Mouse (Mus musculus) layer of hippocampus, postnatal 36 days (tissue): Measurements from ENCODE around the gene Tnfaip8l2. TPM values are rescaled to one million over a fixed set of nuclear protein-coding genes. Genes with fewer than 3 reads are reported as not detected.

ENCODE experiments used
- DNase-seq, 2 experiments: peaks; one replicate each; pipeline ENCODE4 v3.0.0; 2022
- total RNA-seq, 2 experiments: library from RNA; stranded (reverse); gene quantifications; 2 replicates each; pipeline ENCODE4 v1.2.3; 2021

Tnfaip8l2 gene
- 1 to 10 TPM; 1.2 to 1.6 TPM for total RNA-seq

DNA sequence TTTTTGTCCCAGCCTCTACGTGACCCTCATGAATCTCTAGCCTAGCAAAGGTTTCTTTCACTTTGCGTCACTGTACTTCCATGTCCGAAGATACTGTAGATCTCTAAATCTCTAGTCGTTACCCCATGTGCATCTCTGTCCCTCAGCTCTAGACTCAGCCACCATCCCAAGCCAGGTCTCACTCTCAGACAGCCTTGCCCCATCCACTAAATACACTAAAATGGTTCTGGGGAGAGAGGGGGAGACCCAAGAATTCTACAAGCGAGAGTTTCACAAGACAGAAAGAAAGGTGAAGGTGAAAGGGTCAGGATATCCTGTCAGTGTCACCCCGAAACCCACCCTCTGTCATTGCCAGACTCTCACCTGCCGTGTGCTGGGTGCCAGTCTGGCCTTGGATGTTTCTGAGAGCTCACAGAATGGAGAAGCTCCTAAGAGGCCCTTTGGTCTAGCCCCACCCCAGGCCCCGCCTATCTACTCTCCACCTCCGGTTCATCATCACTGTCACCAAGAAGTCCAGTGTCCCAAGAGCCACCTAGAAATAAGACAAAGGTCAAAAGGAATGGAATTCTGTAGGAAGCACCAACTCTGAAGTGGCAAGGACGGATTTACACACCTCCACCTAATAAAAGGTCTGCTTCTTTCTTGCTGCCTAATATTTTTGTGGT is at the start of gene Tnfaip8l2:
Tnfaip8l2 (minus strand) TSS at position 409 of the 665 bp plus-strand sequence.
- no peak for DNase-seq

DNA sequence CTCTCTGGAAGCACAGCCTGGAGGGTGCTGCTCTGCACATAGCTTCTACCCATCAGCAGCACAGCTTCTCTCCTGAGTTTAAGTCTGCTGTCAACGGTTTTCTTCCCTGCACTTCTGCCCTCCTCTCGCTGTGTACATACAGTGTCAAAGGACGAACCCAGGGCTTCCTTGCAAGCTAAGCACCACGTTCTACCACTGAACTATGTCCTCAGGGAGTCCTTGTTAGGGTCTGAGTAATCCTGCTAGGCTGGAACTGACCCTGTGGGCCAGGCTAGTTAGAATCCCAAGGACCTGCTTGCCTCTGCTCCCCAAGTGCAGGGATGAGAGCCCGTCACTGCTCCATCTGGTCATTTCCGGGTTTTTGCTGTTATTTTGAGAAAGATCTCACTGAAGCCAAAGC is 44.7 kb upstream of the Tnfaip8l2 start:
- DNase-seq, result no peak

DNA sequence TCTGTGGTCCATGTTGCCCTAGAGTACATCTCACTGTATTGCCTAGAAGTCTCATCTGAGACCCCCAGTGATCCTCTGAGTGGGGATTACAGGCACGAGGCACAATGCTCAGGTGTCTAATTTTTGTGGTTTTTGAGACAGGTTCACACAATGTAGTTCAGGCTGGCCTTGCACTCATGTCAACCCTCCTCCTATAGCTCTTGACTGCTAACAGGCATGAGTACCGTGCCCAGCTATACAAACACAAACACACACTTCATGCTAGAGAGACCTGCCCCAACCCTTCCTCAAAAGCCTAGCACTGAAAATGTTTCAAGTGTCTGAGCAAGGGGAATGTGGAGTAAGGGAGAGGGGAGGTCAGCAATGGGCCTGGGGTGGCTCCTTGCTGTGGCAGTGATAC is 43.9 kb upstream of the Tnfaip8l2 start:
- no peak for DNase-seq

- no peak for DNase-seq
Observed at GRCm38 (mm10) chr3:95184796-95185577, 42.8 kb upstream of the Tnfaip8l2 start.

DNA sequence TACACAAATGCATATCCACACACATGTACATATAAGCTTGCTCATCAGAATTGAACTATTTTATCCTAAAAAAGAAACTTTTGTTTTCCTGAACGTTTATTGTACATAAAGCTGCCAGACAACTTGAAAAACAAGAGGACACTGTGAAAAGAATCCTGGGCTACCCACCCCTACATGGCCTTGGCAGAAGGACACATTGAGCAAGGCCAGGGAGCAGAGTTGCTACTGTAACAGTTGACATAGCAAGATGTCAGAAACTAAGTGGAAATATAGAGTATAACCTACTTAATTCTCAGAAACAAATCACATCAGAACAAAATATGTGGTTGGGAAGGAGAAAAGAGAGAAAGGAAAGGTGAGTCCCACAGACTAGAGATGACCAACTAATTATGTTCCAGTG is 39.7 kb upstream of the Tnfaip8l2 start:
- no peak for DNase-seq

GRCm38 (mm10) chr3:95179890-95180289 is 37.7 kb upstream of the Tnfaip8l2 start:
- DNase-seq, result no peak

DNA sequence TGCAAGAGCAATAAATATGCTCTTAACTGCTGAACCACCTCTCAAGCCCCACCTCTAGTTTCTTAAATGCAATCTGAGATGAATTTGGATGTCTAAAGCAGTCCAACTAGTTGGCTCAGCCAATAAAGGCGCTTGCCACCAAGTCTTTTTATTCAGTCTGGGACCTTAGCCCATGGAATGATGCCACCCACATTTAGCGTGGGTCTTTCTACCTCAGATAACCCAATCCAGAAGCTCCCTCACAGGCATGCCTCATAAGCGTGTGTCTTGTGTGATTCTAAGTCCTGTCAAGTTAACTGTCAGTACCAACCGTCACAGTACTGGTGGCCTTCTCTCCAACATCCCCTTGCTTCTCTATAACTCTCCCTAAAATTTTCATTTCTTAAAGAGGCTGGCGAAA is 36.8 kb upstream of the Tnfaip8l2 start:
- DNase-seq, result no peak

DNA sequence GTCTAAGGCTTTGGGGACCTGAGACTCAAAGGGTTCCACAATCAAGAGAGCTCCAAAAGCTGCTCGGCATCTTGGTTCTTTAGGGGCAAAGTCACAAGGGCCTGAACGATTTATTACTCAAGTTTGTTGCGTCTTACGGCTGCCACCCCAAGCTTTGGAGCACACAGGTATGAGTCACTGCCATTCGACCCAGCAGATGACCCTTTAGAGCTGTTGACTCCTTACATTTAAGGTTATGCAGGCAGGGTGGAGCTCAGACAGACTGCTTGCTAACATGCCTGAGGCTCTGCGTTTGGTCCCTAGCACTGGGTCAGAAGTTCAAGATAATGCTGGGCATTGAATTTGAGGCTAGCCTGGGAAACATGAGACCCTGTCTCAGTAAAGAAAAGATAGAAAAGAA is 35.4 kb upstream of the Tnfaip8l2 start:
- no peak for DNase-seq

GRCm38 (mm10) chr3:95176500-95176899 is 34.3 kb upstream of the Tnfaip8l2 start:
- no peak for DNase-seq

- peak; percentile 70 to 72 for DNase-seq
Observed at GRCm38 (mm10) chr3:95174011-95174592, 31.9 kb upstream of the Tnfaip8l2 start.

DNA sequence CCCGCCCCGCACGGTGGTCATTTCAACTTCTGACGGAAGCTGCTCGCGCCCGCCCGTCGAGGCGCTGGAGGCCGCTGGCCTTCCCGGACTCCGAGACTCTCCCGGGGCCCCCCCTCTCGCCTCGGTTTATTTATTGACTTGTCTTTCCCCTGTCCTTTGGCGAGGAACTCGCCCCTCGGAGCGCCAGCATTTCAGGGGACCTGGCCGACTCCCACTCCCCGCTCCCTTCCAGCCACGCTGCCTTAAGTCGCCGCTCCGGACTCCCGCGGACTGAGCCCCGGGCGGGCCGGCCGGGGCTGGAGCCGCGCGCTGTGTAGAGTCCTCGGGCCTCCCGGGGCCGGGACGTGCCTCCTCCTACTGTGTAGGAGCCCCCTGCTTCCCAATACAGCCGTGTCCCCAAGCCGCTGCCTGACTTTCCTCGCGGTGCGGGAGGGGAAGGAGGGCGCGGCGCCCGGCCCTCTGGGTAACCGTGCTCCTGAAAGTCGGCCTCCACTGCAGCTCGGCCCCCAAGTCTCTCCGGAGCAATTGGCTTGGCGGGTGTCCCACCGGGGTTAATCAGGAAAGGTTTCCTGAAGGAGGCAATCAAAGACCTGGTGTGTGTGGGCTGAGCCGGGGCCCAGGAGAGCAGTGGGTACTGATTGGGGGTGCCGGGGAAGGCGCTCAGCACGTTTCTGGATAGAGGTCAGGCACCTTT is 31.2 kb upstream of the Tnfaip8l2 start:
- DNase-seq, result no peak

- no peak for DNase-seq
Observed at GRCm38 (mm10) chr3:95172526-95173255, 30.5 kb upstream of the Tnfaip8l2 start.

DNA sequence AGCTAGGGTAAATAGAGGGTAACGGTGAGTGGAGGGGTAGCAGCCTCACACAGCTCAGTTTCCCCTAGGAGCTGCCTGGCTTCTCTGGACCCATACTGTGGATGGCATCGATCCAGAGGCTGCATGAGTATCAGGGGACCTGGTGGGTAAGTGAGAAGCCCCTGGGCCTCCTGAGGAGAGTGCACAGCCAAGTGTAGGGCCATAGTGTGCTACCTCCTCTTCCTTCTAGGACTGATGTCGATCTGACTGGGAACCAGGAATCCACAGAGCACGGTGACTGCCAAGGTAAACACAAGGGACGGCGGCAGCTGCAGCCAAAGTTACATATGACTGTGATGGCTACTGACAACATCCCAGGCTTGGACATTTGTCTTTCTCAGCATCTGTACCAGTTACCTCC is 28.9 kb upstream of the Tnfaip8l2 start:
- no peak for DNase-seq

DNA sequence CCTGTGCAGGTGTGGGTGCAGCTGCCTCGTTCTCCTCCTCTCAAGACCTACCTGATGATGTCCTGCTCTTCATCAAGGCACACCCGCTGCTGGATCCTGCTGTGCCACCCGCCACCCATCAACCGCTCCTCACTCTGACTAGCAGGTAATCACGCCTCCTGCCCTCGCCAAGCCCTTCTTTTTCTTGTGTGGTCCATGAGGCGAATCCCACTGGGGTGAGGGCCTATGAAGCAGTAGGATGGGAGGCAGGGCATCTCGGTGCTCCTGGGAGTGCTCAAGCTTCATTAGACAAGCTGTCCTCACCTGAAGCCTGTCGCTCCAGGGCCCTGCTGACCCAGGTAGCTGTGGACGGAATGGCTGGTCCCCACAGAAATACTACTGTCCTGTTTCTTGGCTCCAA is 27.8 kb upstream of the Tnfaip8l2 start:
- no peak for DNase-seq

- DNase-seq, result no peak
Observed at GRCm38 (mm10) chr3:95164840-95165239, 22.7 kb upstream of the Tnfaip8l2 start.

DNA sequence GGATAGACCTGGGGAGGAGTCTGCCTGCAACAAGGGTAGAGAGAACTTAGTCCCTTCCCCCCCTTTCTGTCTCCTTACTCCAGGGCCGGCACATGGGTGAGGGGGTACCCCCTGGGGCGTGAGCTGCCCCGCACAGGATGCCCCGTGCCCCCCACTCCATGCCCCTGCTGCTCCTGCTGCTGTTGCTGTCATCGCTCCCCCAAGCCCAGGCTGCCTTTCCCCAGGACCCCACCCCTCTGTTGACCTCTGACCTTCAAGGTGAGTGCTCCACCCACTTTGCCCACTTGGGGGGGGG is 22.0 kb upstream of the Tnfaip8l2 start:
- no peak for DNase-seq

DNA sequence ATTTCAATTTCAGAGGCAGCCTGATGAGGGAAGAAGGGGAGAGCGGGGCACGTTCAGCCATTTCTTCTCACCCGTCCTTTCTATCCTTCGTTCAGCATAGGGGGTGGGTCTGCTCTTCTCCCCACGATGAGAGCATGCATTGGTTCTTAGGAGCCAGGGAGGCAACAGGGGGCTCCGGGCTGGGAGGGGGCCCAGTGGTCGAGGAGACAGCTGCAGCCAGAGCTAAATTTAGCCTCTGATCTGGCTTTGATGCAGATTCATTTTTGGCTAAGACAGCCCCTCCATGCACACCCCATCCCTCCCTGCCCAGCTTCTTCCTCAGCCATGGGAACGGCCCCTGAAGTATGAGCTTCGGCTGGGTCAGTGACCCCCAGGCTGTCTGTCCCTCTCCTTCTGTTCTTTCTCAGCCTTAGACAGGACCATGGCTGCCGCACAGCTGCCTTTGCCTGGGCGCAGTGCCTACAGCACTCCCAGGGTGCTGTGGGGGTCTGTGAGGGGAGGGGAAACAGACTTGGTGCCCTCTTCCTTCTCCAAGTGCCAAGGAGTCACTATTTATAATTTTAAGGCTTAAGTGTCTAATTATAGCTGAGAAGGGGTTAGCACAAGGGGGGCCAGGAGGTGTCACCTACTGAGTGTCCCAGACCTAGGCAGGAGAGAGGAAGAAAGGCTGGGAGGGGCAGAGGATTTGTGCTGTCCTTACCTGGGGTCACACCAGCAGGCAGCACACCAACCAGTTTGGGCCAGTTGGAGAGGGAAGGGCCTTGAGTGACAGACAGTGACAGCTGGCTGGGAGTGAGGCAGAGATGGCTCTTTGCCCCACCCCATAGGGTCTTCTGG is 21.5 kb upstream of the Tnfaip8l2 start:
- DNase-seq, result no peak

DNA sequence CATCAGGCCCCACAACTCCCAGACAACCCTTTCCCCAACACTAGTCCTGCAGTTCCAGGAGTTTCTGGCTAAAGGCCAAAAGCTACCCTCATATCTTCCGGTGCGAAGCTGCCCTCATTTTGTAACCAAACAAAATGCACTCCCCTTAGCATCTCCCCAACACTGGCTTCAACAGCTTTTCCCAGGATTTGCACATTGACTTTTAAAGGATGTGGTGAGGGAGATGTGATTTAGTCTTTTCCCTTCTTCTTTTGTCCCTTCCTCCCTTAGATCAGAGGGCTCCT is 20.1 kb upstream of the Tnfaip8l2 start:
- no peak for DNase-seq

- DNase-seq, result no peak
Observed at GRCm38 (mm10) chr3:95161618-95162344, 19.6 kb upstream of the Tnfaip8l2 start.

GRCm38 (mm10) chr3:95161041-95161551 is 18.9 kb upstream of the Tnfaip8l2 start:
- no peak for DNase-seq
